Mouse (Mus musculus) megakaryocyte, adult 5-6 weeks (primary cell): ENCODE results near the gene Pmp22. TPM values are rescaled to one million over a fixed set of nuclear protein-coding genes. Genes with fewer than 3 reads are reported as not detected.

Source experiments
- ATAC-seq: 2 replicates; pipeline ENCODE4 v1.8.0; 2016; ENCODE audit warnings: mild to moderate bottlenecking, inconsistent platforms; ENCODE audit not compliant: poor library complexity, severe bottlenecking
- total RNA-seq, 2 experiments: library from RNA; stranded (forward) in 1 of 2; stranded (reverse) in 1 of 2; fragments of 153-499, 151-499 nt in 1 of 2; fragments of 221-1000, 200-1000 nt in 1 of 2; gene quantifications; 2 replicates each; pipeline versions ENCODE4 v1.2.3 to v1.2.4; 2015 to 2017

Gene Pmp22
- total RNA-seq (2015) (0.45 and 2.0 TPM in 2 replicates), total RNA-seq (2017) (0.20 TPM in 1 of 2 replicates, not detected in the other)

GRCm38 (mm10) chr11:63128784-63129183, at the start of gene Pmp22:
Gene Pmp22 (plus strand): TSS chr11:63128982.
- no peak for ATAC-seq

- no peak for ATAC-seq
Measured at GRCm38 (mm10) chr11:63084536-63084935, 44.2 kb upstream of the Pmp22 start.

- no peak for ATAC-seq
Measured at GRCm38 (mm10) chr11:63088672-63089071, 40.1 kb upstream of the Pmp22 start.

- no peak for ATAC-seq
Measured at GRCm38 (mm10) chr11:63090210-63090609, 38.6 kb upstream of the Pmp22 start.

GRCm38 (mm10) chr11:63090986-63091385, 37.8 kb upstream of the Pmp22 start:
- peak; percentile 27; the same call in 1 of the 2 replicates for ATAC-seq

GRCm38 (mm10) chr11:63092271-63092670, 36.5 kb upstream of the Pmp22 start:
- ATAC-seq: no peak

- ATAC-seq: no peak
Measured at GRCm38 (mm10) chr11:63093601-63094000, 35.2 kb upstream of the Pmp22 start.

GRCm38 (mm10) chr11:63094496-63094895, 34.3 kb upstream of the Pmp22 start:
- no peak for ATAC-seq

- ATAC-seq: no peak
Measured at GRCm38 (mm10) chr11:63098016-63098415, 30.8 kb upstream of the Pmp22 start.

GRCm38 (mm10) chr11:63099390-63099789, 29.4 kb upstream of the Pmp22 start:
- ATAC-seq: no peak

GRCm38 (mm10) chr11:63103256-63103655, 25.5 kb upstream of the Pmp22 start:
- no peak for ATAC-seq

- ATAC-seq: no peak
Measured at GRCm38 (mm10) chr11:63104026-63104425, 24.8 kb upstream of the Pmp22 start.

GRCm38 (mm10) chr11:63109230-63109775, 19.5 kb upstream of the Pmp22 start:
- no peak for ATAC-seq

GRCm38 (mm10) chr11:63110329-63110728, 18.5 kb upstream of the Pmp22 start:
- no peak for ATAC-seq

- no peak for ATAC-seq
Measured at GRCm38 (mm10) chr11:63114807-63115641, 13.8 kb upstream of the Pmp22 start.

- no peak for ATAC-seq
Measured at GRCm38 (mm10) chr11:63116652-63117051, 12.1 kb upstream of the Pmp22 start.

GRCm38 (mm10) chr11:63117266-63117665, 11.5 kb upstream of the Pmp22 start:
- ATAC-seq: no peak

- no peak for ATAC-seq
Measured at GRCm38 (mm10) chr11:63119791-63120190, 9.0 kb upstream of the Pmp22 start.

GRCm38 (mm10) chr11:63122249-63122648, 6.5 kb upstream of the Pmp22 start:
- no peak for ATAC-seq

GRCm38 (mm10) chr11:63122776-63123350, 5.9 kb upstream of the Pmp22 start:
- ATAC-seq: no peak

GRCm38 (mm10) chr11:63124316-63124715, 4.5 kb upstream of the Pmp22 start:
- no peak for ATAC-seq
